Mouse (Mus musculus) small intestine, adult 2 months (tissue): ENCODE measurements at regions not wholly inside any gene's neighbourhood (a gene's known extent, or its start where the extent isn't known, plus 50 kb on each side); places are given as distances from the start of the nearest gene placed in this dataset.

Experiments used
- CTCF ChIP-seq: fragments of 200-500 bp; IDR thresholded peaks from 2 replicates; pipeline ENCODE4 v1.5.1; 2012; ENCODE audit warnings: low read depth, mild to moderate bottlenecking, control low read depth, inconsistent platforms, low read length, moderate library complexity, mixed read lengths; ENCODE audit not compliant: insufficient replicate concordance, insufficient read length; ENCODE audit errors: extremely low read depth
- POLR2A ChIP-seq: fragments of 200-500 bp; IDR thresholded peaks from 2 replicates; pipeline ENCODE4 v1.6.1; 2012; ENCODE audit warnings: low read depth, mild to moderate bottlenecking, control low read depth, inconsistent platforms, low read length, moderate library complexity

DNA sequence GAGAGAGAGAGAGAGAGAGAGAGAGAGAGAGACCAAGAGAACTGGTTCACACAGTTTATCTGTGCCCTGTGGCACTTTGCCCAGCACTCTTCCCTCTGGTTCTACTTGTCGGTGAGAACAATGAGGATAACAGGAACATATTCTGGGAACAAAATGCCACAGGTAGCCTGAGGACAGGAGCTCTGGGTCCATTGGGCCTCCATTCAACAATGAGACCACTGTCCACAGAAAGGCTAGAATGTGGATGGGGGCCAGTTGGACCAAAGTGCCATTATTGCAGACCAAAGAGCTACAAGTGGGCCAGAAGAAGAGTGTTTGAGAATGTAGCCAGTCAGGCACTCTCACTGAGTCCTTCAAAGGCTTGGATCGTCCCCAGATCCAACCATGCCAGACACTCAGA, 600.2 kb upstream of the A1bg start:
- no peak for TF ChIP-seq CTCF
- TF ChIP-seq POLR2A: no peak
